Mouse (Mus musculus): ENCODE measurements at regions not wholly inside any gene's neighbourhood (a gene's known extent, or its start where the extent isn't known, plus 50 kb on each side); places are given as distances from the start of the nearest gene placed in this dataset.

DNA sequence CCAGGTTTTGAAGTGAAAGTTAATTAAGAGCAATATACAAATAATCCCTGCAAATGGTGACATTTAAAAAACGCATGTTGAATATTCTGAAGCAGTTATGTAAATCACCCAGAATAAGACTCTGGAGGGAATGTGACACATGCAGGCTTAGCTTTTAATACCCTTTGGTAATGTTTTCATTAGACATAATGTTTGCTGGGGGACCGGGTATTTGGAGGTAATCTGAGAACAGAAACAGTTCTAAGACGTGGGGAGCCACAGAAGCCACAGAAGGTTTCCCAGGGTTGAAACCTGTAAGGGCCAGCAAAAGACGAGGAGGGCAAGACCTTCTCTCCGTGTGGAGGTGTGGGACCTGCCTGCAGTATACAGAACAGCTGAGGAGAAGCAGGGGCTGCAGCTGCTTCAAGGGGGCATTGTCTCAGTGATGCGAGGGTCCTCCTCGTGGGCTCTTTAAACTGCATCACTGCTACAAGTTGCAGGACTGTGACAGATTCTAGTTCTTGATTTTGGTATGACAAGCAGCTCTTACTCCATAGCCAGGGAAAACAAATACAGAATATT lies 184.9 kb downstream of the Brms1l start:
- no peak overlapping the region for H3K27ac ChIP-seq (ENCODE audit: low read depth, low read length)
- no peaks in the 10 kb centered on the region for H3K9me3 ChIP-seq (replicated peaks; ENCODE audit: control insufficient read depth, low read length)
- no peak overlapping the region for H3K9ac ChIP-seq (ENCODE audit: low read length)
- no peak overlapping the region for H3K4me3 ChIP-seq (ENCODE audit: low read depth, low read length)
- WGBS: 4% methylated on average over 7 of the region's 7 CpGs
- H3K4me1 ChIP-seq (ENCODE audit: control insufficient read depth, insufficient read depth, low read length): peaks cover 2% of the 10 kb centered on the region; the same call in 1 of the 2 replicates
- DNase-seq (ENCODE audit: low spot score) (no peak), ATAC-seq (no peak)
- 0 out of 2 replicates have a peak, but pooled peaks cover 3% of the 10 kb centered on the region for H3K27me3 ChIP-seq (replicated peaks; ENCODE audit: control insufficient read depth, insufficient read depth, low read length)
- no peak overlapping the region for H3K4me2 ChIP-seq (ENCODE audit: low read length)
- H3K36me3 ChIP-seq (ENCODE audit: control insufficient read depth, insufficient read depth, low read length): no peaks in the 10 kb centered on the region

DNA sequence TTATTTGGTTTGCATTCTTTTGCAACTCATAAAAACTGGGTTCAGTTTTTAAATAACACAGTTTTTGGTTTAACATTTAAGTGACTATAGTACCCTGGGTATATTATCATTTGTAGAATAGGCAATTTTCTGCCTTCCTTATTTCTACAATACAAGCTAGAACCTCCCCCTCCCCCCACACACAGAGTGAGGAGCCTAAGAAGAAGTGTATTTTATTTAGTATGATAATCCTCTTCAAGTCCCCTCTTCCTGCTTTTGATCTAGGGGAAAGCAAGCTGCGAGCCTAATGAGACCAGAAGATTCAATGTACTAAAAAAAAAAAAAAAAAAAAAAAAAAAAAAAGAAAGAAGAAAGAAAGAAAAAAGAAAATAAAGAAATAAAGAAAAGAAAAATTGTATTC lies 184.4 kb downstream of the Brms1l start:
- H3K9me3 ChIP-seq (replicated peaks; ENCODE audit: control insufficient read depth, low read length): no peaks in the 10 kb centered on the region
- peaks cover 2% of the 10 kb centered on the region; the same call in 1 of the 2 replicates for H3K4me1 ChIP-seq (ENCODE audit: control insufficient read depth, insufficient read depth, low read length)
- no peak overlapping the region for H3K27ac ChIP-seq (ENCODE audit: low read depth, low read length)
- ATAC-seq (peak; percentile 12; the same call in 1 of the 2 replicates), DNase-seq (ENCODE audit: low spot score) (peak; percentile 31)
- no peaks in the 10 kb centered on the region for H3K36me3 ChIP-seq (ENCODE audit: control insufficient read depth, insufficient read depth, low read length)
- WGBS: 4% methylated on average over 1 of the region's 1 CpGs
- no peak overlapping the region for H3K4me3 ChIP-seq (ENCODE audit: low read depth, low read length)
- no peak overlapping the region for H3K9ac ChIP-seq (ENCODE audit: low read length)
- H3K27me3 ChIP-seq (replicated peaks; ENCODE audit: control insufficient read depth, insufficient read depth, low read length): 0 out of 2 replicates have a peak, but pooled peaks cover 3% of the 10 kb centered on the region
- no peak overlapping the region for H3K4me2 ChIP-seq (ENCODE audit: low read length)

DNA sequence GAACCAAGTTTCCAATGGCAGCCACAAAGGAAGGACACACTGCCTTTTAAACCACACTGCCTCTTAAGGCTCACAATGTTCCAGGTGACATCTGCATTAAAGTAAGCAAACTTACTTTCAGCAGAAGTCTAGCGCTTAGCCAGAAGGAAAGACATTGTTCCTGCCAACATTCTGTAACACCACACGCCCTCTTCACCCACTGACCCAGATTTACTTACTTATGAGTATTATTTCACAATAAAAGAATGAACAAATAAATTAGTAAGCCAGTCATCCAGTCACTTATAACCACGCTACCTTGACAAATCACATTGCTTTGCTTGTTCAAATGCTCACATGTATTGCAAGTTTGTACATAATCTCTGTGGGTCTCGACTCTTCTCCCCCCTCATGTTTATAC lies 173.9 kb downstream of the Brms1l start:
- peaks cover 7% of the 10 kb centered on the region for H3K27me3 ChIP-seq (replicated peaks; ENCODE audit: control insufficient read depth, insufficient read depth, low read length)
- ATAC-seq: no peak

DNA sequence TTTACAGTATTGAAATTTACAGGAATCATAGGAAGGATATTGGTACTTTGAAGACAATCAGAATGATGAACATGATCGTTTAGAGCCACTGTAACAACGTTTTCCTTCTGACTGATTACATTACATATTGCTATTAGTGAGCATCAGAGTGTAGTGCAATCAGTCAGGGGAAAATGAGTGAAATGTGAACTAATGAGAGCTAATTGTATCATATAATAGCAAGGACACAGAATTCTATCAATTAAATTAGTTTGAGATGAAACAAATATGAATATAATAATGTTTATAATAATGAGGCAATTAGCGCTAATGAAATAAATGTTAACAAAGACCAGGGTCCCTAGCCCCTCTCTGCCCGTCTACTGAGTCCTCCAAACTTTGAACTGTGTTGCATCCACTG lies 169.7 kb downstream of the Brms1l start:
- H3K36me3 ChIP-seq (ENCODE audit: control insufficient read depth, insufficient read depth, low read length): no peaks in the 10 kb centered on the region
- H3K27me3 ChIP-seq (replicated peaks; ENCODE audit: control insufficient read depth, insufficient read depth, low read length): peaks cover 10% of the 10 kb centered on the region
- ATAC-seq (no peak), DNase-seq (ENCODE audit: low spot score) (peak; percentile 27)
- H3K9me3 ChIP-seq (replicated peaks; ENCODE audit: control insufficient read depth, low read length): no peaks in the 10 kb centered on the region
- peaks cover 10% of the 10 kb centered on the region for H3K4me1 ChIP-seq (ENCODE audit: control insufficient read depth, insufficient read depth, low read length)
- no peak overlapping the region for H3K4me2 ChIP-seq (ENCODE audit: low read length)
- H3K4me3 ChIP-seq (ENCODE audit: low read depth, low read length): no peak overlapping the region
- no peak overlapping the region for H3K27ac ChIP-seq (ENCODE audit: low read depth, low read length)
- no peak overlapping the region for H3K9ac ChIP-seq (ENCODE audit: low read length)
- WGBS: 44% methylated on average over 4 of the region's 4 CpGs

More for the DNA sequence above, 173.9 kb downstream of the Brms1l start:
- 74% methylated on average over 4 of the region's 4 CpGs for WGBS
- Histone ChIP-seq H3K9me3 (replicated peaks; ENCODE audit: control insufficient read depth, low read length) (no peaks in the 10 kb centered on the region), H3K4me2 (ENCODE audit: low read length) (no peak overlapping the region), H3K27ac (ENCODE audit: low read depth, low read length) (no peak overlapping the region), H3K36me3 (ENCODE audit: control insufficient read depth, insufficient read depth, low read length) (no peaks in the 10 kb centered on the region), H3K4me1 (ENCODE audit: control insufficient read depth, insufficient read depth, low read length) (0 out of 2 replicates have a peak, but pooled peaks cover under 1% of the 10 kb centered on the region), H3K9ac (ENCODE audit: low read length) (no peak overlapping the region), H3K4me3 (ENCODE audit: low read depth, low read length) (no peak overlapping the region)
- no peak for DNase-seq (ENCODE audit: low spot score)

DNA sequence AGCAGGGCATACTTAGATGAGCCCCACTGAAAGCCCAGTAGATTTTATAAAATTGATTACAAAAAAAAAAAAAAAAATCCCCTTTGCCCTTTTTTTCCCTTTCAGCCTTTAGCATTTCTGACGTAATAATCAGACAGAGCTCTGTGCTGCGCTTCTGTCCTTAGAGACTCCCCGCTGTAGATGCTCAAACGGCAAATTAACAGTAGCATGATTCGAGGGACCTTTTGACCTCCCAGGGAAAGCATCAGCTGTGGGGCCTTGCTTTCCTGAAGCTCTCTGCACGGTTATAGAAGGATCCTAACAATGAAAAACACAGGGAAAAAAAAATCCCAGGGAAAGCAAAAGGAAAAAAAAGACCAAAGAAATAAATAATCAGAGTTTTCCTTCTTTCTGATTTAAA lies 169.2 kb downstream of the Brms1l start:
- Histone ChIP-seq H3K27ac (ENCODE audit: low read depth, low read length) (no peak overlapping the region), H3K4me1 (ENCODE audit: control insufficient read depth, insufficient read depth, low read length) (peaks cover 10% of the 10 kb centered on the region), H3K36me3 (ENCODE audit: control insufficient read depth, insufficient read depth, low read length) (no peaks in the 10 kb centered on the region), H3K9ac (ENCODE audit: low read length) (no peak overlapping the region), H3K4me2 (ENCODE audit: low read length) (no peak overlapping the region), H3K9me3 (replicated peaks; ENCODE audit: control insufficient read depth, low read length) (no peaks in the 10 kb centered on the region), H3K4me3 (ENCODE audit: low read depth, low read length) (no peak overlapping the region), H3K27me3 (replicated peaks; ENCODE audit: control insufficient read depth, insufficient read depth, low read length) (peaks cover 10% of the 10 kb centered on the region)
- DNase-seq (ENCODE audit: low spot score): peak; percentile 46
- no peak for ATAC-seq
- WGBS: 3% methylated on average over 6 of the region's 6 CpGs

DNA sequence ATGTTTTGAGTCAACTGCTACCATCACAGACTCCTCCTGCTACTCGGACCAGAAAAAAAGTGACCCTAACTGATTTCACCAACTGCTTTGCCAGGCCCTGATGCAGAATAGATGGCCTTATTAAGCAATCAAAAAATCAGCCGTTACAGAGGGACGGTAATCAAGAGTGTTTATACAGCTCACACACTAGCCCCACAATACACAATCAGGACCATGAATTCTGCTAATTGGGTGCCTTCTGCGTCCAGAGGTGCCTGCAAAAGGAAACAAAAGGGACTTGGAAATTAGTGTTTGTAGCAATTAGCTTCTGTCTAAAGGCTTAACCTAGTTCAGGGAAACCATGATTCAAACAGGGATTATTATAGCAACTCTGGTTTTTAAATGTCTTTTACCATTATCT lies 168.4 kb downstream of the Brms1l start:
- H3K27ac ChIP-seq (ENCODE audit: low read depth, low read length): no peak overlapping the region
- H3K4me1 ChIP-seq (ENCODE audit: control insufficient read depth, insufficient read depth, low read length): peaks cover 10% of the 10 kb centered on the region
- DNase-seq (ENCODE audit: low spot score) (peak; percentile 86), ATAC-seq (peak; percentile 92)
- H3K9me3 ChIP-seq (replicated peaks; ENCODE audit: control insufficient read depth, low read length): no peaks in the 10 kb centered on the region
- no peak overlapping the region for H3K4me2 ChIP-seq (ENCODE audit: low read length)
- H3K4me3 ChIP-seq (ENCODE audit: low read depth, low read length): no peak overlapping the region
- no peak overlapping the region for H3K9ac ChIP-seq (ENCODE audit: low read length)
- 3% methylated on average over 4 of the region's 4 CpGs for WGBS
- peaks cover 10% of the 10 kb centered on the region for H3K27me3 ChIP-seq (replicated peaks; ENCODE audit: control insufficient read depth, insufficient read depth, low read length)
- H3K36me3 ChIP-seq (ENCODE audit: control insufficient read depth, insufficient read depth, low read length): no peaks in the 10 kb centered on the region

DNA sequence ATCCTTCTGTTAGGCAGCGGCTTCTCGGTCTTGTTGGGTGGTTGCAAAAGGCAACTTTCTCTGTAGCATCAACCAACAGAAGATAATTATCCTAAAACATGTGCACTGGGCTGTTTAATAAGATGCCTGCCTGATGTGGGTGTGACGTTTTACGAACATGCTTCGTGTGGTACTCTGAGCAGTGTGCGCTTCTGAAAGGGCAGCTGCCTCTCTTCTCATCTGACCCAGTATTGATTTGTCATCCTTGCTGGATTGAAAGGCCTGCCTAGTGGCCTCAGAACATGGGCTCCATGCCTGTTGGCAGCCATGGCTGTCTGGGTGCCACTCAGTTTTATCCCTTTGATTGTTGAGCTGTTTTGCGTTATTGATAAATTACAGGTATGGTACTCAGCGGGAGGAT lies 167.4 kb downstream of the Brms1l start:
- peaks cover 10% of the 10 kb centered on the region for H3K27me3 ChIP-seq (replicated peaks; ENCODE audit: control insufficient read depth, insufficient read depth, low read length)
- no peak overlapping the region for H3K27ac ChIP-seq (ENCODE audit: low read depth, low read length)
- no peak overlapping the region for H3K4me3 ChIP-seq (ENCODE audit: low read depth, low read length)
- peaks cover 10% of the 10 kb centered on the region for H3K4me1 ChIP-seq (ENCODE audit: control insufficient read depth, insufficient read depth, low read length)
- ATAC-seq (no peak), DNase-seq (ENCODE audit: low spot score) (peak; percentile 16)
- H3K36me3 ChIP-seq (ENCODE audit: control insufficient read depth, insufficient read depth, low read length): no peaks in the 10 kb centered on the region
- no peaks in the 10 kb centered on the region for H3K9me3 ChIP-seq (replicated peaks; ENCODE audit: control insufficient read depth, low read length)
- H3K4me2 ChIP-seq (ENCODE audit: low read length): no peak overlapping the region
- 62% methylated on average over 8 of the region's 8 CpGs for WGBS
- H3K9ac ChIP-seq (ENCODE audit: low read length): no peak overlapping the region

DNA sequence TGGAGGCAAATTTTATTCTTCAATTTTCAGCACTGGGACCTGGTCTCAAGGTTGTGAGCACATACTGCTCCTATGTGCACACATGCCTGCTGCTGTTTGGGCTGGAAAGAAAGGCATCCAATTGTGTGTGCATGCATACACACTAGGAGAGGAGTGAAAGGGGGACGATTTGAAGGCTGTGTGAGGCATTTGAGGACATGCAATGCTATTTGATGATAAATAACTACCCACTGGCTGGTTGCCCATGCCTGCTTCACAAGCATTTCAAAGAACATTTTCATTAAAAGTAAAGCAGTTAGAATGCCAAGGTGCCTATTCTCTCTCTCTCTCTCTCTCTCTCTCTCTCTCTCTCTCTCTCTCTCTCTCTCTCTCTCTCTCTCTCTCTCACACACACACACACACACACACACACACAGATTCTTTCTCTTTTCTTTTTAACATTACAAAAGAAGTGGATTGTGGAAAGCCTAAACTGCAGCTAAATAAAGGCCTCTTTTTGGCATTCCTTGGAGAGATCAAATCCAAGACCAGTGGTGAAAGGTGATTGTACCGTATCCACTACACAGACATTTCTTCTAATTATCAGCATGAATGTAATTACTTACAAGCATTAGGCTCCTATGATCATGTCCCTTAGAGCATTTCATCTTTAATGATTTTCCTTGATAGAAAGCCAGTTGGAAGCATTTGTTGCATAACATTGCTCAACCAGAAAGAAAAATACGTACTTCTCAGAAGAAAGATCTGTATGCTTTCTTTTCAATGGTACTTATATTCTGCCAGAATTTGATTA lies 160.7 kb downstream of the Brms1l start:
- no peaks in the 10 kb centered on the region for H3K36me3 ChIP-seq (ENCODE audit: control insufficient read depth, insufficient read depth, low read length)
- DNase-seq (ENCODE audit: low spot score) (peak; percentile 64), ATAC-seq (peak; percentile 61; the same call in 1 of the 2 replicates)
- no peak overlapping the region for H3K27ac ChIP-seq (ENCODE audit: low read depth, low read length)
- no peak overlapping the region for H3K9ac ChIP-seq (ENCODE audit: low read length)
- H3K9me3 ChIP-seq (replicated peaks; ENCODE audit: control insufficient read depth, low read length): no peaks in the 10 kb centered on the region
- no peak overlapping the region for H3K4me3 ChIP-seq (ENCODE audit: low read depth, low read length)
- peaks cover 4% of the 10 kb centered on the region; the same call in 1 of the 2 replicates for H3K4me1 ChIP-seq (ENCODE audit: control insufficient read depth, insufficient read depth, low read length)
- peaks cover 4% of the 10 kb centered on the region; the same call in 1 of the 2 replicates for H3K27me3 ChIP-seq (replicated peaks; ENCODE audit: control insufficient read depth, insufficient read depth, low read length)
- WGBS: 21% methylated on average over 3 of the region's 3 CpGs
- H3K4me2 ChIP-seq (ENCODE audit: low read length): no peak overlapping the region

All from forebrain, embryonic 14.5 days (tissue).